Comparison of ENCODE assay signal across 8 mouse cellular contexts in genomic region chr16:37787558-37788194, GRCm38 (mm10). TPM values are rescaled to one million over a fixed set of nuclear protein-coding genes. Genes with fewer than 3 reads are reported as not detected.
DNase-seq lines count a peak whose midpoint lies in the region; ATAC-seq lines count a peak whose summit lies in the region.

No protein-coding gene starts in this region.

- H3K4me3 ChIP-seq in heart, embryonic 12.5 days, result no peak overlapping the region
- no peak overlapping the region for H3K4me3 ChIP-seq in heart, embryonic 15.5 days
- H3K4me3 ChIP-seq in midbrain, embryonic 11.5 days (ENCODE audit: low read depth, low read length), result no peak overlapping the region

- no peaks in the 10 kb centered on the region for H3K27me3 ChIP-seq in heart, embryonic 12.5 days (replicated peaks)
- H3K27me3 ChIP-seq in heart, embryonic 15.5 days, result no peaks in the 10 kb centered on the region
- H3K27me3 ChIP-seq in midbrain, embryonic 11.5 days (ENCODE audit: control insufficient read depth, insufficient read depth, low read length), result no peaks in the 10 kb centered on the region

- no peak for ATAC-seq in heart, embryonic 12.5 days (ENCODE audit: insufficient number of reproducible peaks, low FRiP score)
- ATAC-seq in heart, embryonic 15.5 days (replicated peaks; ENCODE audit: insufficient number of reproducible peaks, insufficient read depth, low FRiP score, low read depth), result no peak
- peak; percentile 77 for ATAC-seq in midbrain, embryonic 11.5 days (ENCODE audit: low FRiP score)
- ATAC-seq in monocyte, adult 5-6 weeks (replicated peaks; ENCODE audit: insufficient number of reproducible peaks, low FRiP score, low TSS enrichment, poor library complexity, severe bottlenecking), result no peak

- H3K9me3 ChIP-seq in heart, embryonic 12.5 days (replicated peaks), result no peaks in the 10 kb centered on the region
- no peaks in the 10 kb centered on the region for H3K9me3 ChIP-seq in heart, embryonic 15.5 days (replicated peaks)
- no peaks in the 10 kb centered on the region for H3K9me3 ChIP-seq in midbrain, embryonic 11.5 days (ENCODE audit: control insufficient read depth, low read length)

- no peak for DNase-seq in heart, postnatal 14 days
- peak; percentile 15 for DNase-seq in MN1 (ENCODE audit: low spot score)
- peak; percentile 91 for DNase-seq in midbrain, embryonic 11.5 days (ENCODE audit: low spot score, missing footprints)
- DNase-seq in thymus, postnatal 25 days, result no peak
- DNase-seq in cerebellum, adult 8-10 months, result no peak

- peak overlapping the region; percentile 42 for H3K4me2 ChIP-seq in heart, embryonic 12.5 days
- peak overlapping the region; percentile 45 for H3K4me2 ChIP-seq in heart, embryonic 15.5 days
- peak overlapping the region; percentile 1; the same call in 1 of the 2 replicates for H3K4me2 ChIP-seq in midbrain, embryonic 11.5 days

- intact Hi-C loops in heart, postnatal 14 days (cut with DNase I), result no loop called here

- WGBS in heart, embryonic 12.5 days, result 41% methylated on average over 9 of the region's 9 CpGs
- WGBS in heart, embryonic 15.5 days, result 20% methylated on average over 9 of the region's 9 CpGs
- 45% methylated on average over 9 of the region's 9 CpGs for WGBS in midbrain, embryonic 11.5 days

- peak overlapping the region; percentile 95 for H3K27ac ChIP-seq in heart, embryonic 12.5 days (ENCODE audit: poor library complexity, severe bottlenecking)
- H3K27ac ChIP-seq in heart, embryonic 15.5 days, result peak overlapping the region; percentile 92
- peak overlapping the region; percentile 71 for H3K27ac ChIP-seq in midbrain, embryonic 11.5 days (ENCODE audit: low read depth, low read length)

- H3K9ac ChIP-seq in heart, embryonic 12.5 days, result peak overlapping the region; percentile 64
- peak overlapping the region; percentile 21; the same call in 1 of the 2 replicates for H3K9ac ChIP-seq in heart, embryonic 15.5 days
- H3K9ac ChIP-seq in midbrain, embryonic 11.5 days (ENCODE audit: low read length), result peak overlapping the region; percentile 44; the same call in 1 of the 2 replicates

- H3K4me1 ChIP-seq in heart, embryonic 12.5 days (replicated peaks), result peaks cover 79% of the 10 kb centered on the region
- peaks cover 79% of the 10 kb centered on the region for H3K4me1 ChIP-seq in heart, embryonic 15.5 days (replicated peaks)
- peaks cover 21% of the 10 kb centered on the region for H3K4me1 ChIP-seq in midbrain, embryonic 11.5 days (ENCODE audit: control insufficient read depth, insufficient read depth, low read length)

- H3K36me3 ChIP-seq in heart, embryonic 12.5 days, result peaks cover 50% of the 10 kb centered on the region
- H3K36me3 ChIP-seq in heart, embryonic 15.5 days, result peaks cover 8% of the 10 kb centered on the region; the same call in 1 of the 2 replicates
- H3K36me3 ChIP-seq in midbrain, embryonic 11.5 days (ENCODE audit: control insufficient read depth, insufficient read depth, low read length), result no peaks in the 10 kb centered on the region

RNA-seq across cellular contexts. Expression of gene Fstl1, which starts 11.0 kb away (rescaled TPM):
- polyA plus RNA-seq in heart, embryonic 12.5 days (2016; fragmentation: Nextera tagmentation; extraction: Ambion mirVana), result 558 and 559 TPM in 2 replicates
- total RNA-seq in heart, postnatal 14 days (2021), result 100 to 1,000 TPM; 221 to 228 TPM
- polyA plus RNA-seq in heart, embryonic 15.5 days (2015; fragmentation: Nextera tagmentation; extraction: Ambion mirVana), result 468 and 518 TPM in 2 replicates
- 199 and 211 TPM in 2 replicates for polyA plus RNA-seq in midbrain, embryonic 11.5 days (2014; fragmentation: Nextera tagmentation; extraction: Ambion mirVana)
- 0.68 TPM in 1 of 3 replicates, not detected in the others for total RNA-seq in monocyte, adult 5-6 weeks (2017)

Comparison
In these comparisons a context has a peak if more than half of its experiments do, and no peak if none do; other contexts are left out.
1. DNase-seq: peak in MN1 (single experiment) and midbrain, embryonic 11.5 days (single experiment); none in heart, postnatal 14 days (0 of 2), thymus, postnatal 25 days (single experiment) and cerebellum, adult 8-10 months (single experiment).
2. Peak in every context shown above with its lines, with median percentiles within 50 percentile points of each other: H3K27ac ChIP-seq, H3K4me2 ChIP-seq and H3K9ac ChIP-seq.